Mouse (Mus musculus): ENCODE measurements around the gene Spata32.

- no peak for TF ChIP-seq CTCF (IDR thresholded peaks at IDR 0.05; ENCODE audit: low read depth)
- TF ChIP-seq EP300 (IDR thresholded peaks at IDR 0.05; ENCODE audit: low read depth), result no peak
Measured at GRCm38 (mm10) chr11:103223951-103224456, 5.8 kb upstream of the Spata32 start.

Data from liver, postnatal 0 days (tissue).